Mouse (Mus musculus) heart, postnatal 0 days (tissue): ENCODE data around the gene Slc35g1. TPM values are rescaled to one million over a fixed set of nuclear protein-coding genes. Genes with fewer than 3 reads are reported as not detected.

Experiments used
- ATAC-seq: fragments of 200-750 bp; cut with Nextera tagmentation; 2 replicates; pipeline ENCODE4 v1.8.0; 2017; ENCODE audit warnings: low read depth, moderate number of reproducible peaks, moderate library complexity; ENCODE audit not compliant: insufficient read depth
- DNase-seq: peaks from one replicate; pipeline ENCODE4 v3.0.0-alpha.2; 2016; ENCODE audit warnings: low spot score
- H3K27ac ChIP-seq: fragments of 300-500 bp; sonication (generic); 2 replicates; pipeline ENCODE4 v1.5.1; 2014; ENCODE audit warnings: low read depth, mild to moderate bottlenecking
- H3K27me3 ChIP-seq: fragments of 300-500 bp; sonication (generic); 2 replicates; pipeline ENCODE4 v1.6.1; 2014; ENCODE audit warnings: low read length, mixed read lengths; ENCODE audit not compliant: control insufficient read depth, insufficient read depth
- H3K36me3 ChIP-seq: fragments of 300-500 bp; sonication (generic); replicated peaks from 2 replicates; pipeline ENCODE4 v1.6.1; 2014; ENCODE audit warnings: low read length, mixed read lengths; ENCODE audit not compliant: control insufficient read depth, insufficient read depth
- H3K4me1 ChIP-seq: fragments of 300-500 bp; sonication (generic); 2 replicates; pipeline ENCODE4 v1.6.1; 2014; ENCODE audit warnings: antibody characterized with exemption; ENCODE audit not compliant: control insufficient read depth, insufficient read depth
- H3K4me2 ChIP-seq: fragments of 300-500 bp; sonication (generic); 2 replicates; pipeline ENCODE4 v1.6.1; 2014; ENCODE audit warnings: low read depth, mild to moderate bottlenecking, low read length, moderate library complexity
- H3K4me3 ChIP-seq: fragments of 300-500 bp; sonication (generic); 2 replicates; pipeline ENCODE4 v1.5.1; 2014; ENCODE audit warnings: low read depth, low read length
- H3K9ac ChIP-seq: fragments of 300-500 bp; sonication (generic); replicated peaks from 2 replicates; pipeline ENCODE4 v1.6.1; 2014; ENCODE audit warnings: low read depth, low read length, mixed read lengths
- H3K9me3 ChIP-seq: fragments of 300-500 bp; sonication (generic); replicated peaks from 2 replicates; pipeline ENCODE4 v1.6.1; 2016; ENCODE audit warnings: low read length; ENCODE audit not compliant: control insufficient read depth
- CTCF ChIP-seq: IDR thresholded peaks from 2 replicates; pipeline ENCODE4 v1.5.1; 2016; ENCODE audit warnings: antibody characterized with exemption, control low read depth, low read depth
- EP300 ChIP-seq: IDR thresholded peaks from 2 replicates; pipeline ENCODE4 v1.6.1; 2016; ENCODE audit warnings: antibody characterized with exemption, low read depth
- WGBS: fragments of 180-500 bp; shearing (Covaris S2); extraction: QIAGEN DNeasy Blood & Tissue Kit; methylation state at CpG from one replicate; pipeline ENCODE4 v1.1.7; 2014; 5-methylcytosine and 5-hydroxymethylcytosine counted together
- polyA plus RNA-seq: library from polyadenylated mRNA; unstranded; fragments of >200 nt; fragmentation: Nextera tagmentation; extraction: Ambion mirVana; gene quantifications from 2 replicates; pipeline ENCODE4 v1.2.1, GENCODE M21; 2015
- total RNA-seq: library from RNA; depleted of rRNA; stranded (reverse); fragments of >200 nt; gene quantifications from 2 replicates; pipeline ENCODE4 v1.2.3, GENCODE M21; 2014; ENCODE audit warnings: low replicate concordance

The Slc35g1 gene
- total and polyA plus RNA-seq, 2 experiments from 2014 or later, result 0.92 to 1.9 TPM

DNA sequence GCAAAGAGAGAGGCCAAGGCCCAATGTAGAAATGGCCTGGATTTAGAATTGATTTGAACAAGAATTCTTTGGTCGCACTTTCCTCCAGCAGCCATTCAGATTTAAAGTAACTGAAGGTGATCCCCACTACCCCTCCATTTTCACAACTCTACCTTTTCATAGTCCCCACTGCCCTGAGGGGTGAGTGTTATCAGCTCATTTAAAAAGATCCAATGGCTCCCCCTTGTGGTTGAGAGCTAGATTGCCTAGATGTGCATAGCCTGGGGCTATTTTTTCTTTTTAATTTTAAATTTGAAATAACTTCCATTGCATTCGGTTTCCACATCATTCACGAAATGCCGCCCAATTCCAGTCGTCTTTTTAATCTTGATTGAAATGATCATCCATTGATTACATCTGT, 33.5 kb downstream of the Slc35g1 start:
- ATAC-seq (no peak), DNase-seq (no peak)

DNA sequence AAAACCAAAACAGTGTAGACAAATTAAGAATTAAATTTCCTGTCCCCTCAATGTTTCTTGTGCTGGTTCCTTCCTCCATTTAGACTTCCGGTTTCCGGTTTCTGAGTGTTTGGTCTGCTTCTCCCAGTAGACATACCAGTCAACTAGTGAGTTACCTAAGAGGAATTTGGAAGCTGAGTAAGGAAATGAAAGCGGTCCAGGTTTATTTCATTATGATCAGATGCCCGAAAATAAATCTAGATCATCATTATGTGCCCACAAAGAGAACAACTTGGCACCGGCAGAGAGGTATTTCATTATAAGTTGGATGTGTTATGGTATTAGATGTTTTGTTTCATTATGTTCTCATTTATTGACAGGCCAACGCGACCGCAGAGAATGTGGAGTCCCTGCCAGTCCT, 34.7 kb downstream of the Slc35g1 start:
- TF ChIP-seq EP300 (no peak), CTCF (no peak)
- DNase-seq, result no peak
- Histone ChIP-seq H3K4me3 (no peak overlapping the region), H3K36me3 (no peaks in the 10 kb centered on the region), H3K4me1 (no peaks in the 10 kb centered on the region), H3K9me3 (no peaks in the 10 kb centered on the region), H3K27ac (no peak overlapping the region), H3K27me3 (no peaks in the 10 kb centered on the region), H3K4me2 (no peak overlapping the region), H3K9ac (no peak overlapping the region)
- no peak for ATAC-seq
- 79% methylated on average over 8 of the region's 8 CpGs for WGBS

More for the DNA sequence above, 33.5 kb downstream of the Slc35g1 start:
- WGBS, result 49% methylated on average over 5 of the region's 5 CpGs
- no peak overlapping the region for H3K9ac ChIP-seq
- no peaks in the 10 kb centered on the region for H3K27me3 ChIP-seq
- no peaks in the 10 kb centered on the region for H3K36me3 ChIP-seq
- H3K27ac ChIP-seq, result no peak overlapping the region
- no peaks in the 10 kb centered on the region for H3K4me1 ChIP-seq
- H3K4me2 ChIP-seq, result no peak overlapping the region
- H3K4me3 ChIP-seq, result no peak overlapping the region
- no peaks in the 10 kb centered on the region for H3K9me3 ChIP-seq
- peak; percentile 48 for TF ChIP-seq CTCF
- TF ChIP-seq EP300, result no peak

DNA sequence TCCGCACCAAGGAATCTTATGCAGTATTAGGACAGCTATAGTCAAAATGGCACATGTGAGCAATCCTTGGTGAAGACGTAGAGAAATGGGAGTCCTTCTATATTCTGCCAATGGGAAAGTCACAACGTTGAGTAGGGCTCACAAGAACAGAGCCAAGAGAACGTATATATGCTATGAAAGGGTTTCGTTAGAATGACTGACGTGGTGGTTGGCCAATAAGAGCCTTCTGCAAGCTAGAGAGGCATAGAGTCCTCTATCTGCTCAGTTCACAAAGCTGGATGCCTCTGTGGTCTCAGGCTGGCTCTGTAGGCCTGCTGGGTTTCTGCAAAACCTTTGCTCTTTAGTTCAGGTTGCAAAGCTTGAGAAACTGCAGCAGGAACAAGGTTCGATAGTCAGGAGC, 35.5 kb downstream of the Slc35g1 start:
- ATAC-seq, result no peak
- no peaks in the 10 kb centered on the region; the same call in 1 of the 2 replicates for H3K9me3 ChIP-seq
- H3K4me2 ChIP-seq, result no peak overlapping the region
- no peak for DNase-seq
- H3K4me1 ChIP-seq, result no peaks in the 10 kb centered on the region
- no peak overlapping the region for H3K4me3 ChIP-seq
- H3K9ac ChIP-seq, result no peak overlapping the region
- TF ChIP-seq CTCF (no peak), EP300 (no peak)
- no peaks in the 10 kb centered on the region for H3K27me3 ChIP-seq
- no peaks in the 10 kb centered on the region for H3K36me3 ChIP-seq
- WGBS, result 80% methylated on average over 7 of the region's 7 CpGs
- no peak overlapping the region for H3K27ac ChIP-seq

DNA sequence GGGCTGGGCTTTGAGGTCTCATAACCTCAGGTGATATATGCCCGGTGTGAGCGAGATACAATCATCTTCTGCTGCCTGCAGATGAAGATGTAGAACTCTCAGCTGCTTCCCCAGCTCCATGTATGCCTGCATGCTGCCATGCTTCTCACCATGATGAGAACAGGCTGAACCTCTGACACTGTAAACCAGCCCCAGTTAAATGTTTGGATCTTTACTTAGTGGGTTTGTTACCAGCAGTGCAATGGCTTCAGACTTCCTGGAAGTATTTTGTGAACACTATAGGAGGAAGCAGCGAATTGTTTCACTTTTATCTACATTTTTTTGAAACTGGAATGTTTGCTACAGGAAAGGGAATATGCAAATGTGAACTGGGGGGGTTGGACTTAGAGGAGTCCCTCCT, 36.2 kb downstream of the Slc35g1 start:
- Histone ChIP-seq H3K4me3 (no peak overlapping the region), H3K4me2 (no peak overlapping the region), H3K9me3 (no peaks in the 10 kb centered on the region; the same call in 1 of the 2 replicates), H3K9ac (no peak overlapping the region), H3K27ac (no peak overlapping the region), H3K27me3 (no peaks in the 10 kb centered on the region), H3K4me1 (no peaks in the 10 kb centered on the region), H3K36me3 (no peaks in the 10 kb centered on the region)
- ATAC-seq (no peak), DNase-seq (no peak)
- TF ChIP-seq EP300 (no peak), CTCF (no peak)
- 71% methylated on average over 3 of the region's 3 CpGs for WGBS

DNA sequence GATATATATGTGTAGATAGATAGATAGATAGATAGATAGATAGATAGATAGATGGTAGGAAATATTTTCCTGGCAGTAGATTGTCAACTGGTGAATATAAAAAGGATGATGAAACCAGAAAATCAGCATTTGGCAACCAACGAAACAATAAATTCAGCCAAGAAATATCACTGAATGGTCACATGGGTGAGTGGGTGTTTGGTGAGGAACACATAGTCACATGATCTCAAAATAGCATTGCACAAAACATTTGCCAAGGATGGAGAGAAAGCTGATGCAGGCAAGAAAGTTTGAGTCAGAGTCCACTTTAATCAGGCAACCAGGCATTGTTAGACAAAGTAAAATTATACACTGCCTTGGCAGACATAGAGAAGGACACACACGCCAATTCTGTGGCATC, 37.6 kb downstream of the Slc35g1 start:
- no peak overlapping the region for H3K4me2 ChIP-seq
- ATAC-seq (no peak), DNase-seq (no peak)
- H3K4me3 ChIP-seq, result no peak overlapping the region
- H3K36me3 ChIP-seq, result no peaks in the 10 kb centered on the region
- no peaks in the 10 kb centered on the region for H3K27me3 ChIP-seq
- H3K9ac ChIP-seq, result no peak overlapping the region
- no peaks in the 10 kb centered on the region for H3K4me1 ChIP-seq
- WGBS, result 64% methylated on average over 2 of the region's 2 CpGs
- TF ChIP-seq EP300, result no peak
- TF ChIP-seq CTCF, result no peak
- no peaks in the 10 kb centered on the region; the same call in 1 of the 2 replicates for H3K9me3 ChIP-seq
- no peak overlapping the region for H3K27ac ChIP-seq

DNA sequence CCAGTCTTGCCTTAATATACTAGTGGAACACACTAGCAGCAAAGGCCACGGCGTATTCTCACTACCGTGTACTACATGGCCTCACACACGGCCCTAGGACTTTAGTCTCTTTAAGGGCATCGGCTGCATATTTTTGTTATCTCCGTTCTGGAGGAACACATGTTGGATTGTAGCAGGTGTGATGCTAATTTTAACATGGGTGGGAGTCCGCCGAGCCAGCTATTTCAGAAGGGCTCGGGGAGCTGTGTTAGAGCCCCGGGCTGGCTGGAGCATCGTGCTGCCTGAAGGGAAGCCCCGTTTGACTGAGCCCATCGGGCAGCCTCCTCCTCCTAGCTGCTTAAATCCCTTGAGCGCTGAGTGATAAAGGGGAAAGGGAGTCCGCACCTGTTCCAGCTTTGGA, 39.4 kb downstream of the Slc35g1 start:
- Histone ChIP-seq H3K4me3 (no peak overlapping the region), H3K27ac (0 out of 2 replicates have a peak overlapping the region, but pooled peaks have one; percentile 2), H3K27me3 (no peaks in the 10 kb centered on the region), H3K4me1 (no peaks in the 10 kb centered on the region), H3K36me3 (no peaks in the 10 kb centered on the region), H3K9me3 (no peaks in the 10 kb centered on the region; the same call in 1 of the 2 replicates), H3K9ac (no peak overlapping the region), H3K4me2 (peak overlapping the region; percentile 27; the same call in 1 of the 2 replicates)
- no peak for TF ChIP-seq CTCF
- 0 out of 2 replicates have a peak, but pooled peaks have one; percentile 35 for TF ChIP-seq EP300
- DNase-seq (peak; percentile 38), ATAC-seq (peak; percentile 83)
- WGBS, result 33% methylated on average over 15 of the region's 15 CpGs
